Mouse (Mus musculus) heart, embryonic 13.5 days (tissue): ENCODE data around the gene Lrrc10b. TPM values are rescaled to one million over a fixed set of nuclear protein-coding genes. Genes with fewer than 3 reads are reported as not detected.

Experiments used
- ATAC-seq: fragments of 200-750 bp; cut with Nextera tagmentation; 2 replicates; pipeline ENCODE4 v1.8.0; 2017; ENCODE audit warnings: moderate TSS enrichment; ENCODE audit not compliant: insufficient number of reproducible peaks, low FRiP score, low TSS enrichment; ENCODE audit errors: extremely low read depth
- H3K27ac ChIP-seq: fragments of 300-500 bp; sonication (generic); replicated peaks from 2 replicates; pipeline ENCODE4 v1.5.1; 2015; ENCODE audit warnings: moderate library complexity, mild to moderate bottlenecking, inconsistent platforms
- H3K27me3 ChIP-seq: fragments of 300-500 bp; sonication (generic); replicated peaks from 2 replicates; pipeline ENCODE4 v1.6.1; 2015; ENCODE audit warnings: mild to moderate bottlenecking, inconsistent platforms
- H3K36me3 ChIP-seq: fragments of 300-500 bp; sonication (generic); 2 replicates; pipeline ENCODE4 v1.6.1; 2015; ENCODE audit warnings: mild to moderate bottlenecking, inconsistent platforms
- H3K4me1 ChIP-seq: fragments of 300-500 bp; sonication (generic); 2 replicates; pipeline ENCODE4 v1.6.1; 2015; ENCODE audit warnings: inconsistent platforms
- H3K4me2 ChIP-seq: fragments of 300-500 bp; sonication (generic); 2 replicates; pipeline ENCODE4 v1.6.1; 2015; ENCODE audit warnings: inconsistent platforms, mild to moderate bottlenecking, moderate library complexity
- H3K4me3 ChIP-seq: fragments of 300-500 bp; sonication (generic); 2 replicates; pipeline ENCODE4 v1.5.1; 2015; ENCODE audit warnings: moderate library complexity, mild to moderate bottlenecking, inconsistent platforms
- H3K9ac ChIP-seq: fragments of 300-500 bp; sonication (generic); 2 replicates; pipeline ENCODE4 v1.6.1; 2015; ENCODE audit warnings: inconsistent platforms, mild to moderate bottlenecking, moderate library complexity
- H3K9me3 ChIP-seq: fragments of 300-500 bp; sonication (generic); 2 replicates; pipeline ENCODE4 v1.6.1; 2016; ENCODE audit warnings: inconsistent platforms
- WGBS: fragments of 180-500 bp; shearing (Covaris S2); methylation state at CpG from one replicate; pipeline ENCODE4 v1.1.7; 2015; ENCODE audit warnings: mixed read lengths; 5-methylcytosine and 5-hydroxymethylcytosine counted together
- polyA plus RNA-seq: library from polyadenylated mRNA; unstranded; fragments of >200 nt; fragmentation: Nextera tagmentation; extraction: Ambion mirVana; gene quantifications from 2 replicates; pipeline ENCODE4 v1.2.1, GENCODE M21; 2015

The Lrrc10b gene
- polyA plus RNA-seq, 1 experiment from 2014 or later: 0.11 TPM

- ATAC-seq: no peak
- no peaks in the 10 kb centered on the region for H3K36me3 ChIP-seq
- 30% methylated on average over 8 of the region's 8 CpGs for WGBS
These were observed 11.9 kb upstream of the Lrrc10b start for GRCm38 (mm10) chr19:10469171-10469658.

GRCm38 (mm10) chr19:10464427-10464826 is 7.2 kb upstream of the Lrrc10b start:
- H3K27ac ChIP-seq: no peak overlapping the region
- WGBS: 41% methylated on average over 4 of the region's 4 CpGs
- H3K36me3 ChIP-seq: no peaks in the 10 kb centered on the region
- no peaks in the 10 kb centered on the region for H3K9me3 ChIP-seq
- no peak overlapping the region for H3K4me3 ChIP-seq
- H3K4me2 ChIP-seq: no peak overlapping the region
- H3K9ac ChIP-seq: no peak overlapping the region
- no peak for ATAC-seq
- H3K27me3 ChIP-seq: peaks cover 91% of the 10 kb centered on the region
- peaks cover 5% of the 10 kb centered on the region for H3K4me1 ChIP-seq

More at GRCm38 (mm10) chr19:10469171-10469658, 11.9 kb upstream of the Lrrc10b start:
- no peak overlapping the region for H3K4me2 ChIP-seq
- H3K4me1 ChIP-seq: peaks cover 7% of the 10 kb centered on the region
- H3K4me3 ChIP-seq: no peak overlapping the region
- H3K9me3 ChIP-seq: no peaks in the 10 kb centered on the region
- H3K27me3 ChIP-seq: peaks cover 70% of the 10 kb centered on the region
- no peak overlapping the region for H3K9ac ChIP-seq
- H3K27ac ChIP-seq: no peak overlapping the region

GRCm38 (mm10) chr19:10461584-10461983 is 4.3 kb upstream of the Lrrc10b start:
- 41% methylated on average over 7 of the region's 7 CpGs for WGBS
- no peak overlapping the region for H3K27ac ChIP-seq
- no peak overlapping the region for H3K9ac ChIP-seq
- H3K4me1 ChIP-seq: peaks cover 22% of the 10 kb centered on the region
- H3K4me2 ChIP-seq: no peak overlapping the region
- no peaks in the 10 kb centered on the region for H3K9me3 ChIP-seq
- H3K4me3 ChIP-seq: no peak overlapping the region
- ATAC-seq: no peak
- peaks cover 99% of the 10 kb centered on the region for H3K27me3 ChIP-seq
- H3K36me3 ChIP-seq: no peaks in the 10 kb centered on the region

- no peaks in the 10 kb centered on the region for H3K9me3 ChIP-seq
- no peaks in the 10 kb centered on the region for H3K36me3 ChIP-seq
- H3K4me2 ChIP-seq: no peak overlapping the region
- H3K27ac ChIP-seq: no peak overlapping the region
- no peak for ATAC-seq
- 41% methylated on average over 11 of the region's 11 CpGs for WGBS
- no peak overlapping the region for H3K9ac ChIP-seq
- H3K4me1 ChIP-seq: peaks cover 26% of the 10 kb centered on the region
- no peak overlapping the region for H3K4me3 ChIP-seq
- H3K27me3 ChIP-seq: peaks cover 99% of the 10 kb centered on the region
These were observed 2.6 kb upstream of the Lrrc10b start for GRCm38 (mm10) chr19:10459907-10460306.

GRCm38 (mm10) chr19:10458096-10458495 is 823 bp upstream of the Lrrc10b start:
- no peak for ATAC-seq
- Histone ChIP-seq H3K4me1 (peaks cover 26% of the 10 kb centered on the region), H3K9me3 (no peaks in the 10 kb centered on the region), H3K36me3 (no peaks in the 10 kb centered on the region), H3K4me2 (peak overlapping the region; percentile 74), H3K9ac (no peak overlapping the region), H3K27me3 (peaks cover 99% of the 10 kb centered on the region), H3K27ac (no peak overlapping the region), H3K4me3 (peak overlapping the region; percentile 56)
- 23% methylated on average over 8 of the region's 8 CpGs for WGBS

- ATAC-seq: peak; percentile 45; the same call in 1 of the 2 replicates
- Histone ChIP-seq H3K36me3 (no peaks in the 10 kb centered on the region), H3K27me3 (peaks cover 99% of the 10 kb centered on the region), H3K27ac (no peak overlapping the region), H3K4me1 (peaks cover 26% of the 10 kb centered on the region), H3K9me3 (no peaks in the 10 kb centered on the region), H3K4me3 (peak overlapping the region; percentile 56), H3K9ac (peak overlapping the region; percentile 61), H3K4me2 (peak overlapping the region; percentile 74)
- WGBS: under 1% methylated on average over 33 of the region's 34 CpGs
These were observed 169 bp upstream of the Lrrc10b start for GRCm38 (mm10) chr19:10457484-10457800.

GRCm38 (mm10) chr19:10455437-10455806 is 1.9 kb downstream of the Lrrc10b start:
- Histone ChIP-seq H3K4me2 (no peak overlapping the region), H3K27ac (no peak overlapping the region), H3K4me1 (peaks cover 26% of the 10 kb centered on the region), H3K9ac (no peak overlapping the region), H3K27me3 (peaks cover 100% of the 10 kb centered on the region), H3K9me3 (no peaks in the 10 kb centered on the region), H3K4me3 (no peak overlapping the region), H3K36me3 (no peaks in the 10 kb centered on the region)
- no peak for ATAC-seq
- WGBS: 58% methylated on average over 3 of the region's 3 CpGs

GRCm38 (mm10) chr19:10454718-10455436 is 2.4 kb downstream of the Lrrc10b start:
- ATAC-seq: no peak
- H3K9ac ChIP-seq: no peak overlapping the region
- 58% methylated on average over 4 of the region's 4 CpGs for WGBS
- peaks cover 98% of the 10 kb centered on the region for H3K27me3 ChIP-seq
- no peak overlapping the region for H3K4me2 ChIP-seq
- H3K36me3 ChIP-seq: no peaks in the 10 kb centered on the region
- H3K4me3 ChIP-seq: no peak overlapping the region
- peaks cover 26% of the 10 kb centered on the region for H3K4me1 ChIP-seq
- H3K27ac ChIP-seq: no peak overlapping the region
- H3K9me3 ChIP-seq: no peaks in the 10 kb centered on the region

- Histone ChIP-seq H3K4me1 (no peaks in the 10 kb centered on the region), H3K4me2 (no peak overlapping the region), H3K36me3 (no peaks in the 10 kb centered on the region), H3K27me3 (peaks cover 67% of the 10 kb centered on the region), H3K9ac (no peak overlapping the region), H3K4me3 (no peak overlapping the region), H3K9me3 (no peaks in the 10 kb centered on the region), H3K27ac (no peak overlapping the region)
- 1% methylated on average over 3 of the region's 3 CpGs for WGBS
- ATAC-seq: no peak
These were observed 7.6 kb downstream of the Lrrc10b start for GRCm38 (mm10) chr19:10449708-10450107.

GRCm38 (mm10) chr19:10449190-10449589 is 8.1 kb downstream of the Lrrc10b start:
- 37% methylated on average over 6 of the region's 6 CpGs for WGBS
- no peaks in the 10 kb centered on the region for H3K36me3 ChIP-seq
- H3K27me3 ChIP-seq: peaks cover 62% of the 10 kb centered on the region
- H3K4me2 ChIP-seq: no peak overlapping the region
- no peak overlapping the region for H3K27ac ChIP-seq
- no peak for ATAC-seq
- no peak overlapping the region for H3K9ac ChIP-seq
- no peaks in the 10 kb centered on the region for H3K9me3 ChIP-seq
- H3K4me3 ChIP-seq: no peak overlapping the region
- H3K4me1 ChIP-seq: no peaks in the 10 kb centered on the region

GRCm38 (mm10) chr19:10448275-10448674 is 9.0 kb downstream of the Lrrc10b start:
- H3K9ac ChIP-seq: no peak overlapping the region
- WGBS: 87% methylated on average over 7 of the region's 7 CpGs
- no peaks in the 10 kb centered on the region for H3K9me3 ChIP-seq
- H3K4me2 ChIP-seq: no peak overlapping the region
- no peak for ATAC-seq
- H3K27me3 ChIP-seq: peaks cover 62% of the 10 kb centered on the region
- H3K4me1 ChIP-seq: no peaks in the 10 kb centered on the region
- no peak overlapping the region for H3K27ac ChIP-seq
- H3K36me3 ChIP-seq: no peaks in the 10 kb centered on the region
- H3K4me3 ChIP-seq: no peak overlapping the region

- Histone ChIP-seq H3K9ac (no peak overlapping the region), H3K4me3 (no peak overlapping the region), H3K4me1 (no peaks in the 10 kb centered on the region), H3K4me2 (no peak overlapping the region), H3K27me3 (peaks cover 63% of the 10 kb centered on the region), H3K36me3 (no peaks in the 10 kb centered on the region), H3K27ac (no peak overlapping the region), H3K9me3 (no peaks in the 10 kb centered on the region)
- whole genome bisulfite sequencing: 63% methylated on average over 15 of the region's 15 CpGs
- ATAC-seq: no peak
These were observed 12.4 kb downstream of the Lrrc10b start for GRCm38 (mm10) chr19:10444685-10445369.
